Mouse (Mus musculus) bone marrow, adult 2 months (tissue): ENCODE results near the gene Anxa2.

Source experiments
- CTCF ChIP-seq: fragments of 200-500 bp; IDR thresholded peaks from 2 replicates; pipeline ENCODE4 v1.5.1; 2011; ENCODE audit warnings: low read length, control low read depth; ENCODE audit not compliant: control insufficient read depth, insufficient read depth
- POLR2A ChIP-seq: fragments of 200-500 bp; IDR thresholded peaks from 2 replicates; pipeline ENCODE4 v1.6.1; 2011; ENCODE audit warnings: low read depth, mild to moderate bottlenecking, control low read depth, low read length, borderline replicate concordance; ENCODE audit not compliant: control insufficient read depth

DNA sequence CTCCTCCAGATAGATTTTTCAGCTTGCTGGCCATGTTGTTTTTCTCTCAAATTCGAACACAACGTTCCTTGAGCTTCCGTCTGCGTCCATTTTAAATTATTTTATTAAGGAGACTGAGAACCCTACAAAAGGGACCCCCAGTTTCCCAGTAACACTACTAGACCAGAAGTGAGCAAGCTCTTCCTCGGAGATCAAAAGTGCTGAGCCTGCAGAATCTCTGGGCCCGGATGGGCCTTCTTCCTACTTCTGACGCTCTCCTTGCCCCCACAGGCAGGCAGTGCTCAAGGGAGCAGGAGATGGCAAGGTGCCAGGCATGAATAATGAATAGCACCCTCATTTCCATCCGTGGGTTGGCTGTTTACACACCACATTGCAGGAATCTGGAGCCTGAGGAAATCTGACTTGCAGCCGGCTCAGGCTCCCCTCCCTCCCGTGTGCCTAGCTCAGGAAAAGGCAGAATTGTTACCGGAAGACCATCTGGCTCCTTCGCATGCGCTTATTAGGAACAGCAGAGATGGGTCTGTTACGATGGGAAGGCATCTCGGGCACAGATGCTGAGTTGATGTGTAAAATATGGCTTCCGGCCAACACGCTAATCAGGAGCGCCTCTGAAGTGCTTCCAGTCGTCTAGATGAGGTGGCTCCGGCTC is 64.1 kb downstream of the Anxa2 start:
- TF ChIP-seq CTCF = no peak
- TF ChIP-seq POLR2A = no peak
